Mouse (Mus musculus) cerebellum, adult 8-10 months (tissue): ENCODE data around the gene Ndufa5.

ENCODE experiments used
- DNase-seq: peaks from one replicate; pipeline ENCODE4 v3.0.0; 2022

Ndufa5 gene

GRCm38 (mm10) chr6:24527155-24528063, at the start of gene Ndufa5:
Ndufa5 (minus strand) TSS chr6:24528013.
- DNase-seq, result peak; percentile 90

DNA sequence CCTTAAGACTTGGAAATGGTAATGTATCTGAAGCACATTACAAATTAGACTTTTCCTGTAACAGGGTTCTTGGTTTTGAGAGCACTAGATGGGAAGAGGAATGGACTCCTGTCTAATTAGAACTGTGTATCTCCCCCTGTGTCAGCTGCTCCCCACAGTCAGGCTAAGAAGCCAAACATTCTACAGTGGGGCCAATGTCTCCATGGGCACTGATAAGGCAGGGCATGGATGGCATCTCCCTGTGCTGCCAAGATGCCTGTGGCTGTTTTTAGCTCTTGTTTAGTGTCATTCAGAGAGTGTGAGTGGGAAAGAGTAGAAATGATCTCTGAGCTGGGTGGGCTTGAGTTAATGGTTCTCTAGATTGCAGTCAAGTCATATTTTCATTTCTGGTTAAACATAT, 45.5 kb upstream of the Ndufa5 start:
- DNase-seq, result no peak

DNA sequence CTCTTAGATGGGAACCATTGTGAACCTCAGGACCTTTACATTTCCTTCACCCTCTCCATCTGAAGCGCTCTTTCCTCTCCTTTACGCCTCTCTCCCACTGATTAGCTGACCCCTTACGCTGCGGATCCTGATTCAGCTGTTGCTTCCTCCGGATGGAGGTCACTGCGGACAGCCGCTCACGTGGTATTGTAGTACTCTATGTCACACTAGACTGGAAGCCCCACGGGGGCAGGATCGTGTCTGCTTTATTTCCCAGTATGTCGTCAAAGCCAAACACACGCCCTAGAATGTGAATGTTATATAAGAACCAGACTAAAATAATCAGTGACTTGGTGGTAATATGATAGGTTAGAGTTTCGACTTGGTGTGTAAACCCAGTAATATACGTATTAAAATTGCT, 44.6 kb upstream of the Ndufa5 start:
- no peak for DNase-seq

DNA sequence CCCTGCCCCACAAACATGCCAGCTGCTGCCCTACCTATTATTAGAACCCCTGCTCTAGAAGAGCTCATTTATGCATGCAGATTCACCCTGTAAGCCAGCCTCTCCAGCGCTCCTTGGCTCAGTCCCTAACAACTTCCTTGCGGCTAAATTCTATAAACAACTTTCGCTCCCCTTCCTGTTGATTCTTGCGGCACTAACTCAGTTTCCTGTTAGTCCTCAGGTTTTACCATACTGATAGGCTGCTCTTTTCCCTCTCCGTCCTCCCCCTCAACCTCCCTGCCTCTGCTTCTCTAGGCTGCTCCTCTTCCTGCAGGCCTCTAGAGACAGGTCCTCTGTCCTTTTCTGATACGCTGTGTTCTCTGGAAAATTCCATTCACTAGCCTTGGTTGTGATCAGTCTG, 43.3 kb upstream of the Ndufa5 start:
- DNase-seq, result no peak

- no peak for DNase-seq
Measured at GRCm38 (mm10) chr6:24570278-24570677, 42.5 kb upstream of the Ndufa5 start.

- no peak for DNase-seq
Measured at GRCm38 (mm10) chr6:24569711-24570110, 41.9 kb upstream of the Ndufa5 start.

GRCm38 (mm10) chr6:24568963-24569362, 41.1 kb upstream of the Ndufa5 start:
- no peak for DNase-seq

- no peak for DNase-seq
Measured at GRCm38 (mm10) chr6:24564886-24565285, 37.1 kb upstream of the Ndufa5 start.

DNA sequence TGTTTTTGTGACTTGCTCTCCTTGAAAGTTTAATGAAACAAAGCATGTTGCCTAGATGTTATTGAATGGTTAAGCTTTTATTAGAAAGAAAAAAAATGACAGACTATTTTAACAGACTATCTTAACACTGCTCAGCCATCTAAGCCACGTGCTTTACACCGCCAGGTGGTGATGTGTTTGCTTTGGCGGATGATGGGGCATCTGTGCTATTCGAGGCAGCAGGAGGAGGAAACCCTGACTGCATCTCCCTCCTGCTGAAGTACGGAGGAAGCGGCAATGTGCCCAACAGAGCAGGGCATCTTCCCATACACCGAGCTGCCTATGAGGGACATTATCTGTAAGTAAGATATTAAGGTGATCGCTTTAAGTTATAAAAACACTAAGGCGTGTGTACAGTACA, 36.3 kb upstream of the Ndufa5 start:
- peak; percentile 11 for DNase-seq

- no peak for DNase-seq
Measured at GRCm38 (mm10) chr6:24555488-24555887, 27.7 kb upstream of the Ndufa5 start.

GRCm38 (mm10) chr6:24554427-24555086, 26.7 kb upstream of the Ndufa5 start:
- no peak for DNase-seq

GRCm38 (mm10) chr6:24552046-24552445, 24.2 kb upstream of the Ndufa5 start:
- DNase-seq, result no peak

DNA sequence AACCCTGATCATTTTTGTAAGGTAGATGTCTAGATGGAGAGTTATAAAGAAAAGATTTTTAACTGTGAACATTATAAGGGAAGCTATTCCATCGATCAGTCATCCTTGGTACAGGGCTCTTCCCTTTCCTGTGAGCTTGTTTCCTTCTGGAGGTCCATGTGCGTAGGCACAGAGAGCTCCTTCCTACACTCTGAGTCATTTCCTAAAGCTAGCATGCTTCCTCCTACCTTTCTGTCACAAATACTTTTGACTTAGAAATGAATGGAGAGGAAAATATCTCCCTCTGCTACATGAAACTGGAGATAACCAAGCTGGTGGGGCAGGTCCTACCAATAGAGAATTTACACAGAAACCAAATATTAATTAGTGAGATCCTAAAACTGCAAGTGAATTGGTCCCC, 22.0 kb upstream of the Ndufa5 start:
- no peak for DNase-seq

DNA sequence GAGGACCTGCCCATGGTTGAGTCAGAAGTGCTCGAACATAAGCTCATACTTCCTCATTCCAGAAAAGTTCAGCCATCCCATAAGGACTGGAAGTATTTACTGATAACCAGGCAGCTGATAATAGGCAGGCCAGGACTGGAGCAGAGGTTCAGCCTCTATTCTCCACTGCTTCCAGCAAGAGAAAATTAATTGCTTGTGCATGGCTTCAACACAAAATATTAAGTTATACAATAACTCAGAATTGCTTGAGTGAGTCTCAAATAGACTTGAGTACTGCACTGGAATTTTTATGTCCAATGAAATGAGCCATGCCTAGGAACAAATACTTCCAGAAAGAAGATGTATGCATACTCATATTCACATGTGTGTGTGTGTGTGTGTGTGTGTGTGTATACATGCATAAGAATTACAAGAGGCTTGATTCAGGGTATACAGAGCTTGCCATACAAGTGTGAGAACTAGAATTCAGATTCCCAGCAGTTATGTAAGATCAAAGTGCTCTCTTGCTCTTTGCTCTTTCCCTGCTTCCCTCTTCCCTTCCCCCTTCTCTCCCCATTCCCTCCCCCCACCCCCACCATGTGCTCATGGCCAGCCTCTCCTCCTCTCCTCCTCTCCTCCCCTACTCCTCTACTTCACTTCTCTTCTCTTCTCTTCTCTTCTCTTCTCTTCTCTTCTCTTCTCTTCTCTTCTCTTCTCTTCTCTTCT, 19.1 kb upstream of the Ndufa5 start:
- no peak for DNase-seq

DNA sequence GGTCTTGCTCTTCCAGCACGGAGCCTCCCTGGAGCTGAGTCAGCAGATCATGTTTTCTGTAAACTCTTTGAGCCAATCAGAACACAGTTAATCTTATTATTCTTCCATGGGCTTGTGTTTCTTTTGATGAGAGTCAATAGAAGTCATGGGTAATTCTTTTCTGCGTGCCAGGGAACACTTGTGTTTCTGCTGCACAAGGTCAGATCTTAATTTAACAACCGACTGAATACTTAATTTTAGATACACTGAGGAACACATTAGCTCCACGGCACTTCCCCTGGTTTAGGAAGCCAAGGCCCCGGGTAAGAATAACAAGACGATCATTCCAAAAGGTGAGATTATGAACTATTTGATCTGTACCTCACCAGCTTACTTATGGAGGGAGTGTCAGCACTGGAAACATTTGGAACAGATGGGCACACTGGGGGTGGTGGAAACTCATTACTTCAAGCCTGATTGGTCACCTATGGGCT, 15.3 kb upstream of the Ndufa5 start:
- DNase-seq, result peak; percentile 31

- peak; percentile 12 for DNase-seq
Measured at GRCm38 (mm10) chr6:24542393-24542792, 14.6 kb upstream of the Ndufa5 start.

DNA sequence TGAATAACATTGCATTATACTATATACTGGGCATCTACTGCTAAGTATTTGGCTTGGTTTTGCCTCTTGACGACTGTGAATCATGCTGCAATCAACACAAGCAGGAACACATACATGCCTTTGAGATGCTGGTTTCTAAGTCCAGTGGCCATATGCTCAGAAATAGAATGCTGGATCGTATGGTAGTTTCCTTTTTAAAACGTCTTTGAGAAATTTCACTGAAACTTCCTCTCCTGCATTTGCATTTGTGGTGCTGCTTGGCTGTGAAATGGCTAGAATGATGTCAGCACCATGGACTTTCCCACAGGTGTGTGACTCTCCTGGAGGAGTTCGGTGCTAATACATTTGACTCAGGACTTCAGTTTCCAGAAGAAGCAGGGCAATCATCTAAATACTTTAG, 12.3 kb upstream of the Ndufa5 start:
- no peak for DNase-seq

- no peak for DNase-seq
Measured at GRCm38 (mm10) chr6:24538435-24538834, 10.6 kb upstream of the Ndufa5 start.

GRCm38 (mm10) chr6:24532804-24533203, 5.0 kb upstream of the Ndufa5 start:
- DNase-seq, result no peak

- DNase-seq, result peak; percentile 17
Measured at GRCm38 (mm10) chr6:24530711-24531420, 3.1 kb upstream of the Ndufa5 start.

- DNase-seq, result peak; percentile 67
Measured at GRCm38 (mm10) chr6:24530166-24530565, 2.4 kb upstream of the Ndufa5 start.

GRCm38 (mm10) chr6:24528064-24528243, 141 bp upstream of the Ndufa5 start, which contains the start of gene Asb15:
Asb15 (plus strand) TSS chr6:24528144.
- no peak for DNase-seq

DNA sequence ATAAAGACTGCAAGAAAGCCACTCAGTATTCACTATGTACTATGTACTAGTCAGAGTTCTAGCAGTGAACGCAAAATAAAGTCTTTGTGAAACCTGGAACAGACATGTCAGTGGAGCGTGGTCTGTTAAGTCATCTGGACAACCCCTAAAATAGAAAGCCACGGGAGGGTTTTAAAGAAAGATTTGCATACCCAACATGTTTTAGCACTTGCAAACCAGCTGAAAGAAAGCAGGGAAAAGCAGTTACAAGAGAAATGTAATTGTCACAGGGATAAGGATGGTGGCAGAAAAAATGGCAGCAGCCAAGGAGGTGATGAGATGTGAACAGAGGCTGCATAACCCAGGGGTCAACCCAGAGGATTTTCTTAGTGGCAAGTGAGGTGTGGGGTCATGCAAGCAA, 2.1 kb downstream of the Ndufa5 start:
- no peak for DNase-seq
